Mouse (Mus musculus): ENCODE measurements around the gene Myo3b. TPM values are rescaled to one million over a fixed set of nuclear protein-coding genes. Genes with fewer than 3 reads are reported as not detected.
A peak's percentile ranks its signal among the peaks of the same experiment; 100 is the strongest.

Myo3b gene
- polyA plus RNA-seq, 1 experiment from 2014 or later: not detected

DNA sequence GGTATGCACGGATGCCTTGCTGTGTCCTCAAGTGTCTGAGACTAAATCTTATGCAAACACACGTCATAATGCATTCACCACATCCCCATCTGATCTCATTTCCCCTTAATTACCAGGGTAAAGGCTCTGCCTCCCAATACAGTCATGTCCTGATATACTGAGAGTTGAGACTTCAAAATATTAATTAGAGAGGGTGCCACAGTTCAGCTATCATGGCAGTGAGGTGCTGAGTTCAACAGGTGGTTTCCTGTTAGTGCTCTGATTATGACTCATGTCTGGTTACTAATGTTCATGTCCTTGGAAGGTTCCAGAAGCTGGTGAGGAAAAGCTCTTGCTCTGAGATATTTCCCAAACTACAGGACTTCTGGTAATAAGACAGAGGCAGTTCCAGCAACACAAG is 52.3 kb downstream of the Myo3b start:
- no peak for DNase-seq (ENCODE audit: low spot score, missing footprints)
- WGBS: 87% methylated on average over 2 of the region's 2 CpGs
- Histone ChIP-seq H3K9ac (ENCODE audit: low read length) (no peak overlapping the region), H3K27ac (ENCODE audit: low read depth, low read length) (no peak overlapping the region), H3K27me3 (ENCODE audit: control insufficient read depth, insufficient read depth, low read length) (no peaks in the 10 kb centered on the region), H3K4me1 (ENCODE audit: control insufficient read depth, insufficient read depth, low read length) (no peaks in the 10 kb centered on the region), H3K9me3 (ENCODE audit: control insufficient read depth, low read length) (no peaks in the 10 kb centered on the region), H3K4me3 (ENCODE audit: low read depth, low read length) (no peak overlapping the region), H3K36me3 (ENCODE audit: control insufficient read depth, insufficient read depth, low read length) (no peaks in the 10 kb centered on the region), H3K4me2 (no peak overlapping the region)
- ATAC-seq (ENCODE audit: low FRiP score): no peak

DNA sequence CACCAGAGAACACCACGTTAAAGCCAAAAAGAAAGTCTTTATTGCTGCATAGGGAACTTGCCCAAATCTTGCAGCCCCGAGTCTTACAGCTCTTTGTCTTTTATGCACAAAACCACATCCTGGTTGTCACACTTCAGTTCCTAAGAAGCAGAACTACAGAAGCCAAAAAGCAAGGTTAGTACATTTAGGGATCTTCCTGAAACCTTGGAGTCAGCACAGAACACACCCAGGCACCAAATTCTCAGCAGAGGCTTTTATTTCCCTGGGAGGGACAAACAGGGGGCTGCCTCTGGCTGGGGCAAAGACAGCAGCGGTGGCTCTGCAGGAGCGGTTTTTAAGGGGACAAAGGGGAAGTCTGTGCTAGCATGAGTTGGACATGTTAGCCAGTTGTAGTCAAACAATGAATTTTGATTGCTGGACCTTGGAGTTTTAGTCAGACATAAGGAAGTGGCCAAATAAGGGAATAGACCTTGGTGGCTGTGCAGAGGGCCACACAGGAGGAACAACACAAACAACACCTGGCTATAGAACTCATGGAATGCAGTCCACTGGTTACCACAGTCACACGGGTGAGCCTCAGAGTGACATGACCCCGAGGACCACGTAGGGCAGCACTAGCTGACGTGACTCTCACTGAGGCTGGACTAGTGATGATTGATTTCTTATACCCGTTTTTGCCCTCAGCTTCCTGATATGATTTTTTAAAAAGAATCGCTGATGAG is 53.0 kb downstream of the Myo3b start:
- no peaks in the 10 kb centered on the region for H3K4me1 ChIP-seq (ENCODE audit: control insufficient read depth, insufficient read depth, low read length)
- H3K9ac ChIP-seq (ENCODE audit: low read length): no peak overlapping the region
- H3K9me3 ChIP-seq (ENCODE audit: control insufficient read depth, low read length): no peaks in the 10 kb centered on the region
- no peak overlapping the region for H3K4me3 ChIP-seq (ENCODE audit: low read depth, low read length)
- WGBS: 67% methylated on average over 10 of the region's 10 CpGs
- DNase-seq (ENCODE audit: low spot score, missing footprints): no peak
- ATAC-seq (ENCODE audit: low FRiP score): no peak
- H3K27ac ChIP-seq (ENCODE audit: low read depth, low read length): no peak overlapping the region
- H3K27me3 ChIP-seq (ENCODE audit: control insufficient read depth, insufficient read depth, low read length): no peaks in the 10 kb centered on the region
- no peaks in the 10 kb centered on the region for H3K36me3 ChIP-seq (ENCODE audit: control insufficient read depth, insufficient read depth, low read length)
- H3K4me2 ChIP-seq: no peak overlapping the region

DNA sequence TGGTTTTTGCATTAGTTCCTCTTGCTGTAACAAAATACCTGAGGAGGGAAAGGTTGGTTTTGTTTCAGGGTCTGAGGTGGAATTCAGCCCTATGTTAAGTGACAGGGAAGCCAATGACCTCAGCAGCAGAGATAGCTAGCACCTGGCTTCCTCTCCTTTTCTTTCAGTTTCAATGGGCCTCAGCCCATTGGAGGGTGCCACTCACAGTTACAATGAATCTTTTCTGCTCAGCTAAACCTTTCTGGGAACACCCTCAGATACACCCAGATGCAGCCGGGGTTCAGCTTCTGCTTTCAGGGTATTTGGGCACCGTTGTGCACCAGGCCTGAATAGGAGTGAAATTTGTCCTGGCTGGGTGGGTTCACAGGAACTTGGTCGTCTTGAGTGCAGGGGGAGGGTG is 53.7 kb downstream of the Myo3b start:
- no peak overlapping the region for H3K27ac ChIP-seq (ENCODE audit: low read depth, low read length)
- DNase-seq (ENCODE audit: low spot score, missing footprints) (no peak), ATAC-seq (ENCODE audit: low FRiP score) (no peak)
- H3K9ac ChIP-seq (ENCODE audit: low read length): no peak overlapping the region
- no peak overlapping the region for H3K4me3 ChIP-seq (ENCODE audit: low read depth, low read length)
- no peaks in the 10 kb centered on the region for H3K36me3 ChIP-seq (ENCODE audit: control insufficient read depth, insufficient read depth, low read length)
- no peaks in the 10 kb centered on the region for H3K9me3 ChIP-seq (ENCODE audit: control insufficient read depth, low read length)
- WGBS: 54% methylated on average over 3 of the region's 3 CpGs
- H3K4me2 ChIP-seq: no peak overlapping the region
- no peaks in the 10 kb centered on the region for H3K4me1 ChIP-seq (ENCODE audit: control insufficient read depth, insufficient read depth, low read length)
- H3K27me3 ChIP-seq (ENCODE audit: control insufficient read depth, insufficient read depth, low read length): no peaks in the 10 kb centered on the region

DNA sequence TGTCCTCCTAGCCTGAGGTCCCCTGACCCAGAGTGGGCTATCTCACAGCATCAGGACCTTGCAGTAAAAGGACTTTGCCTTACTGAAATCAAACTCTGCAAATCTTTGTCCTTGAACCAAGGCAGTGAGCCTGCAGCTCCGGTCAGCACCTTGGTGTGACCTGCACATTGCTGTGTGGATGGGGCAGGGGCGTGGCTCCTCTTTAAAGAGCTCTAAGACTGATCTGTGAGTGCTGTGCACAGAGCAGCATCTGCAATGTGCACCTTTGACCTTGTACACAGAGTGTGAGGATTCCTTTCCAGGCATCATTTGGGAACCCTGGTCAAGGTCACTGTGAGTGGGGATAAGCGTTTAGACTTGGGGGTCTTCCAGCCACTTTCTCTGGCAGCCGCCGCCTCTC is 55.5 kb downstream of the Myo3b start:
- H3K36me3 ChIP-seq (ENCODE audit: control insufficient read depth, insufficient read depth, low read length): no peaks in the 10 kb centered on the region
- no peak for DNase-seq (ENCODE audit: low spot score, missing footprints)
- no peaks in the 10 kb centered on the region for H3K4me1 ChIP-seq (ENCODE audit: control insufficient read depth, insufficient read depth, low read length)
- no peaks in the 10 kb centered on the region for H3K27me3 ChIP-seq (ENCODE audit: control insufficient read depth, insufficient read depth, low read length)
- WGBS: 80% methylated on average over 5 of the region's 5 CpGs
- H3K9ac ChIP-seq (ENCODE audit: low read length): no peak overlapping the region
- no peak overlapping the region for H3K4me3 ChIP-seq (ENCODE audit: low read depth, low read length)
- H3K27ac ChIP-seq (ENCODE audit: low read depth, low read length): no peak overlapping the region
- no peaks in the 10 kb centered on the region for H3K9me3 ChIP-seq (ENCODE audit: control insufficient read depth, low read length)
- no peak overlapping the region for H3K4me2 ChIP-seq
- ATAC-seq (ENCODE audit: low FRiP score): no peak

DNA sequence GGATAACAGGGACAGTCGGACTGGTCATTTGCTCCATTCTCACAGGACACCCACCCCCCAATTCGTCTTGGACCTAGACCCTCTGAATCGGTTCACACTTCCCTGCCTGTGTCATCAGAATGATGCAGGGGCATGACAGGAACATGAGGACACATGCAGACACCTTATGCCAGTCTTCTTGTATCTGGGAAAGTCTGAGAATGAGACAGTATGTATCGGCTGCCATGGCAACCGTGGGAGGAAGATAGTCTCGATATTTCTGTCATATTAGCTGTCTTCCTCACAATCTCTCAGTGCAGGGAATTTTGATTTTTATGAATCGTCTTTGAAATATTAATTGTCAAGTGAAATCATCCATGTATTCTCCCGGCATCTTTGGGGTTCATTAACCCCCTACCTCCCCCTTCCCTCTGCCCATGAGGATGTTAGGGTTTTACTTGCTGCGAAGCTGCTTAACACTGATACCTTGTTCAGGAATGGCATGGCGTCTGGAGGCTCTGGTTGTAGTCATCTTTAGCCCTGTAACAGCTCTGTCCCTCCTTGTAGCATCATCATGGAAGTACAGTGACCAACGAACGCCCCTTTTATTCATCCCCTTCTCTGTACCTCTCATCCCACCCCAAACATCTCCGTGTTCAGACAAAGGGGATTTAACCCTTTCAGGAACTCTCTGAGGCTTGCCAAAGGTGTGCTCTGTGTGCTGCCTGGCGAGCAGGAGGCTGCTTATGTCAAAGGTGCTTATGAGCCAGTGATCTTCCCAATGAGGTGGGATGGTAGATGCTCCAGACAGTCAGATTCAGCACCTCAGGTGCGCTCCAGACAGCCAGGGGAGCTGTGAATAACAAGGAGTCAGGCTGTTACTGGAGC is 58.5 kb downstream of the Myo3b start:
- no peaks in the 10 kb centered on the region for H3K9me3 ChIP-seq (ENCODE audit: control insufficient read depth, low read length)
- no peak overlapping the region for H3K27ac ChIP-seq (ENCODE audit: low read depth, low read length)
- WGBS: 80% methylated on average over 15 of the region's 15 CpGs
- H3K36me3 ChIP-seq (ENCODE audit: control insufficient read depth, insufficient read depth, low read length): no peaks in the 10 kb centered on the region
- no peaks in the 10 kb centered on the region for H3K4me1 ChIP-seq (ENCODE audit: control insufficient read depth, insufficient read depth, low read length)
- DNase-seq (ENCODE audit: low spot score, missing footprints): no peak
- H3K4me3 ChIP-seq (ENCODE audit: low read depth, low read length): no peak overlapping the region
- no peak overlapping the region for H3K4me2 ChIP-seq
- no peak overlapping the region for H3K9ac ChIP-seq (ENCODE audit: low read length)
- no peaks in the 10 kb centered on the region for H3K27me3 ChIP-seq (ENCODE audit: control insufficient read depth, insufficient read depth, low read length)
- no peak for ATAC-seq (ENCODE audit: low FRiP score)

DNA sequence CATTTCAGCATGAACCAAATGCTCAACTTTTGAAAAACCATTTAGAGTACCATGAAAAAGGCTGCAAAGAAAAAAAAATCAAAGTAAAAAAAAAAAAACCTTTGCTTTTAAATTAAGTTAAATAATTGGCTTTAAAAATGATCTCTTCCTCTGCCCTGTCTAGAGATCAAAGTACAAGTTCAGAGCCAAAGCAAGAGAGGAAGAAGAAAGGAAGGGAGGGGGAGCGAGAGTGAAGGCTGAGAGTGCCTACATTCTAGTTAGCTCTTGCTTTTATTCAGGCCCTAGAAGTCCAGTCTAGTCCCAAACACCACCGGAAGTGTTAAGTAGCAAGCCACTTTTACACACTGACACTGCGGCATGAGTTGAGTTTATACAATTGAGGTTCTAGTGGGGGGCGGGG is 60.5 kb downstream of the Myo3b start:
- DNase-seq (ENCODE audit: low spot score, missing footprints) (no peak), ATAC-seq (ENCODE audit: low FRiP score) (no peak)
- Histone ChIP-seq H3K27me3 (ENCODE audit: control insufficient read depth, insufficient read depth, low read length) (no peaks in the 10 kb centered on the region), H3K36me3 (ENCODE audit: control insufficient read depth, insufficient read depth, low read length) (no peaks in the 10 kb centered on the region), H3K4me1 (ENCODE audit: control insufficient read depth, insufficient read depth, low read length) (no peaks in the 10 kb centered on the region), H3K4me2 (no peak overlapping the region), H3K9me3 (ENCODE audit: control insufficient read depth, low read length) (no peaks in the 10 kb centered on the region), H3K27ac (ENCODE audit: low read depth, low read length) (no peak overlapping the region), H3K4me3 (ENCODE audit: low read depth, low read length) (no peak overlapping the region), H3K9ac (ENCODE audit: low read length) (no peak overlapping the region)
- WGBS: 78% methylated on average over 4 of the region's 4 CpGs

DNA sequence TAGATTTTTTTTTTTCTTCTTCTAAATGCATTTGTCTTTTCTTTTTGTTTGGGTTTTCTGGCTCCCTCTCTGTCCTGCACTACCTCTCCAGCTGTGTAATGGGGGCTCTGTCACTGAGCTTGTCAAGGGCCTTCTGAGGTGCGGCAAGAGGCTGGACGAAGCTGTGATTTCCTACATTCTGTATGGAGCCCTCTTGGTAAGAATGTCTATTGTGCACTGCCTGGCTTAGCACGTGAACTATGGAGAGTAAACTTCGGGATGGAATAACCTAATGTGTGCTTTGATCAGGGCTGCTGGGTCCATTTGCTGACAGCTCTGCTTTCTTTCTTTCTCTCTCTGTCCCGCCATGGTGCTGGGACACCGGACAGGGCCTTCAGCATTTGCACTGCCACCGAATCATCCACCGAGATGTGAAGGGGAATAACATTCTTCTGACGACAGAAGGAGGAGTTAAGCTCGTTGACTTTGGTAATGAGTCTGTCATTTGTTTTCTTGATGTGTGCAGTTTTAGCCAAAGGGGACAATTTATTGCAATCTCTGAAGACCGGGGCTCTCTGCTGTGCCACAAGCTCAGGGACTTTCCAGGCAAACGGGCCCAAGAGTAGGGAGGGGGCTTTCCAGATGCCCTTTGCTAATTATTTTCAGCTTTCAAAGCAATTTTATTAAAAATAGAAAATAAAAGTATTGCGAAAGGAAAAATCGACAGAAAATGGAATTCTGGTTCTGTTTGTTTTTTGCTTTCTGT is 66.5 kb downstream of the Myo3b start:
- Histone ChIP-seq H3K9ac (ENCODE audit: low read length) (no peak overlapping the region), H3K4me2 (no peak overlapping the region), H3K4me3 (ENCODE audit: low read depth, low read length) (no peak overlapping the region), H3K36me3 (ENCODE audit: control insufficient read depth, insufficient read depth, low read length) (no peaks in the 10 kb centered on the region), H3K9me3 (ENCODE audit: control insufficient read depth, low read length) (no peaks in the 10 kb centered on the region), H3K27me3 (ENCODE audit: control insufficient read depth, insufficient read depth, low read length) (no peaks in the 10 kb centered on the region), H3K27ac (ENCODE audit: low read depth, low read length) (no peak overlapping the region), H3K4me1 (ENCODE audit: control insufficient read depth, insufficient read depth, low read length) (0 out of 2 replicates have a peak, but pooled peaks cover 3% of the 10 kb centered on the region)
- ATAC-seq (ENCODE audit: low FRiP score) (no peak), DNase-seq (ENCODE audit: low spot score, missing footprints) (peak; percentile 82)
- WGBS: 45% methylated on average over 14 of the region's 14 CpGs

DNA sequence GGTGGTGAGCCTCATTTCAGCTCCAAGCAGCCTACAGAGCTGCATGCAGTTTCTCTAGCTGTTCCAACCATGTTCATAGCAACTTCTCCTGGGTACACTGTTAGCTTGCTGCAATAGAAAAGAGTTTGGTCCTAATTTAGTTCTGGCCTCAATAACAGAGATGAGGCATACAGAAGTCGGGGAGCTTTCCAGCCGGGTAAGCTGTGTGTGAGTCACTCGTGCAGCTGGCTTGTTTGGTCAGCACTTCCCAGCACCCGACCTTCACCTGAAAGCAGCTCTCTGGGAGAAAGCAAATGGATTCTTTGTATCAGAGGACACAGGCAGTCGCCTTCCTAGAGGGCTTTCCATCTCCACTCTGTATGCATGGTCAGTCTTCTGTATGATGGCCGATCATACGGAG is 70.1 kb downstream of the Myo3b start:
- peaks cover 8% of the 10 kb centered on the region; the same call in 1 of the 2 replicates for H3K4me1 ChIP-seq (ENCODE audit: control insufficient read depth, insufficient read depth, low read length)
- no peak overlapping the region for H3K4me3 ChIP-seq (ENCODE audit: low read depth, low read length)
- 68% methylated on average over 7 of the region's 7 CpGs for WGBS
- H3K36me3 ChIP-seq (ENCODE audit: control insufficient read depth, insufficient read depth, low read length): no peaks in the 10 kb centered on the region
- no peaks in the 10 kb centered on the region for H3K27me3 ChIP-seq (ENCODE audit: control insufficient read depth, insufficient read depth, low read length)
- ATAC-seq (ENCODE audit: low FRiP score) (no peak), DNase-seq (ENCODE audit: low spot score, missing footprints) (no peak)
- H3K27ac ChIP-seq (ENCODE audit: low read depth, low read length): no peak overlapping the region
- no peak overlapping the region for H3K9ac ChIP-seq (ENCODE audit: low read length)
- H3K9me3 ChIP-seq (ENCODE audit: control insufficient read depth, low read length): no peaks in the 10 kb centered on the region
- H3K4me2 ChIP-seq: no peak overlapping the region
